Mouse (Mus musculus): Measurements from ENCODE around the gene Pecr.

- TF ChIP-seq POLR2A (IDR thresholded peaks at IDR 0.05; ENCODE audit: borderline replicate concordance, extremely low read depth, insufficient read depth, insufficient read length, poor library complexity, severe bottlenecking) (no peak), CTCF (IDR thresholded peaks at IDR 0.05; ENCODE audit: borderline replicate concordance, extremely low read depth, insufficient read depth, insufficient read length) (no peak)
These were observed 32.3 kb downstream of the Pecr start for GRCm38 (mm10) chr1:72251806-72252205.

Measured in brain, embryonic 14.5 days (tissue).